Mouse (Mus musculus) monocyte, adult 2 months (primary cell): ENCODE measurements around the gene Gm21812.
"Not testable (repeated sequence)": the region's sequence is repeated elsewhere in the genome, so short reads cannot be mapped to it uniquely, and the experiment has no call there.

Experiments
- DNase-seq, 2 experiments: peaks; one replicate each; pipeline ENCODE4 v3.0.0; 2022; ENCODE audit warnings: low spot score in 2 of 2, low read depth in 1 of 2

Gm21812 gene

GRCm38 (mm10) chrY:9347084-9347483 is at the start of gene Gm21812:
TSS of gene Gm21812 (minus strand) at chrY:9347184.
- not testable (repeated sequence) for DNase-seq
